Mouse (Mus musculus) adrenal gland, postnatal 4 days (tissue): ENCODE measurements around the gene Med13l. TPM values are rescaled to one million over a fixed set of nuclear protein-coding genes. Genes with fewer than 3 reads are reported as not detected.

Source experiments
- DNase-seq, 2 experiments: peaks; one replicate each; pipeline ENCODE4 v3.0.0; 2021 to 2022; ENCODE audit warnings: low spot score in 2 of 2, mixed read lengths in 2 of 2
- total RNA-seq, 2 experiments: library from RNA; stranded (reverse); gene quantifications; 2 replicates each; pipeline ENCODE4 v1.2.3; 2021

Gene Med13l
- total RNA-seq, 2 experiments from 2014 or later, result 49.9 to 55.3 TPM

DNA sequence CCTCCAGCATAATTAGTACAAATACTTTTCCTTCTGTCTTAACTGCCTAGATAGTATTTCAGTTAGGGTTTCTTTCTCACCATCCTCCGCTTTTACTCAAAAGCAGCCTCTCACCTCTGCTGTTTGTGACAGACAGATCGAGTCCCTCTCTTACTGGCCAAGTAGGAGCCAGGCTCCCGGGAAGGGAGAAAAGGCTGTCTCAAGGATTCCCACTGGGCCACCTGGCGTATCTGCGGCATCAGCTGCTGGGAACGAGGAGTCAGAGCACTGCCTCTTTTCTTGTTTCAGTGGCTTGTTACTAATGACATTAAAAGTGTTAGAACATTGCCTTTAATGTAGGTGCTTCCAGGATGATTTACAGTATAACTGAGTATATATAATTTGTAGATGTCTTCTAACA, 164.9 kb downstream of the Med13l start:
- no peak for DNase-seq

DNA sequence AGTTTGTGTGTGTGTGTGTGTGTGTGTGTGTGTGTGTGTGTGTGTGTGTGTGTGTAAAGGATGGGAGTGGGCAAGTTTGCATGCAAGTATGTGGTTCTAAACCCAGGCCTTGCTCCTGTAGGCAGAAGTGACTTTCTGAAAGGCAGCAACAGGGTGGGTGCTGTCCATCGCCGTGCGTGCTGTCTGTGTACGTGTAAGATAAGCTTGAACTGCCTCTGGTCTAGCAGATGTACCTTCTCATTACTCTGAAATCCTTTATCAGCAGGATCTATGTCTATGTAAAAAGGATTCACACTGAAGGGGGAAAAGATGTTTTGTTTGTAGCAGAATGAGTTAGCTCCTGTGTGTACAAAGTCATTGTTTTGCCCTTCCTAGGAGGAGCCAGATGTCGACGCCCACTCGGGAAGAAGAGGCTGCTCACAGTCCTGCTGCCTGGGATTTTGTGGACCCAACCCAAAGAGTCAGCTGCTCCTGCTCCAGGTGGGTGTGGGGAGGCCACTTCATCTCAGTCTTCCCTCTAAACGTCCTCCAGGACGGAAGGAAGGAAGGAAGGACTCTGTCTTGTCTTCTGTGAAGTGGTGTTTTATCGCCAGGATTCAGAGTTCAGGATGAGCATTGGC, 165.5 kb downstream of the Med13l start:
- DNase-seq, result no peak

DNA sequence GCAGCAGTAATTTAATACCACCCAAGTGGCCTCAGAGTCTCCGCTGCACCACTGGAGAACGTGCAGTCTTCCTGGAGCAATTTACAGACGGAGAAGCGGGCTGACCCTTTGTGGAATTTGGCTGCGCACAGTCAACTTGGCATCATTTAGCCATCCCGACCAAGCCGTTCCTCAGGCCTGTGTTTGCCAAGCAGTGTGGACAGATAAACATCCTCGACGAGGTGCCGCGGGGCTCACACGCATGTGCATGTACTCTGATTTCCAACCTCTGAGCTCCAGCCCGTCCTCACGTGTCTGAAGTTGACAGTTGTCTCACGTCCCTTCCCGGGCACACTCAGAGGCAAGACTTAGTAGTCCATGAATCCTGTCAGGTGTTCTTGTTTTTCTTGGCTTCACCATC, 166.9 kb downstream of the Med13l start:
- no peak for DNase-seq

DNA sequence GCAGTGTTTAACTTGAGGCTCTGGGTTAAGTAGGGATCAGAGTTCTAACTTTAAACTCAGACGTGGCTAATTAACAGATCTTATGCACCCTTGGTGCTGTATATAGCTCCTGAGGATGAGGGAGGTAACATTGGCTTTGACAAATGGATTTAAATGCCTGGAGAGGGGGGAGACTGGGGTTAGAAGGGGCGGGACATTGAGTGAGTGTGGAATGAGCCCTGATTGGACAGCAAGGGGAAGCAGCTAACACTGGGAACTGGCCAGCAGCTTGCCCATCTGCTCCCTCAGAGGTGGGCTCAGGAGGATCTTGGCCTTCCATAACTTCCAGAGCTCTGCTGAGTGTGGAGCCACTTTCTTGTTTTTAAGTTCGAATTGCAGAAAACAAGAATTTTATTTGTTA, 171.7 kb downstream of the Med13l start:
- DNase-seq, result no peak

DNA sequence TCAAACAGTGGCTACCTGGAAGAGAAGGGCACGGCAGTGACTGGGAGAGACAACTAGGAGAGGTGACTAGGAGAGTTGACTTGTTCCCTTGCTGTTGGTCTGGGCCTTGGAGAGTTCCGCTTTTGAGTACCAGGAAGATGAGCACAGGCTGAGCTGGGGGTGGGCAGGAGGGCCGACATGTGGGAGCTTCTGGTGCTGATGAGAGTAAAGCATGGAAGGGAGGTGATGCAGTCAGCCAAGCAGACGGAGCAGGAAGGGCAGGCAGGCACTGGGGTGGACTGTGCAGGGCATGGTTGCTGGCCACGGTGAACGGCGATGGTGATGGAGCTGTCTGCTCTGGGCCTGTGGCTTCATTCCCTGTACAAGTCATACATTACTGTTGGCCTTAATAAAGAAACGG, 172.2 kb downstream of the Med13l start:
- DNase-seq, result no peak

DNA sequence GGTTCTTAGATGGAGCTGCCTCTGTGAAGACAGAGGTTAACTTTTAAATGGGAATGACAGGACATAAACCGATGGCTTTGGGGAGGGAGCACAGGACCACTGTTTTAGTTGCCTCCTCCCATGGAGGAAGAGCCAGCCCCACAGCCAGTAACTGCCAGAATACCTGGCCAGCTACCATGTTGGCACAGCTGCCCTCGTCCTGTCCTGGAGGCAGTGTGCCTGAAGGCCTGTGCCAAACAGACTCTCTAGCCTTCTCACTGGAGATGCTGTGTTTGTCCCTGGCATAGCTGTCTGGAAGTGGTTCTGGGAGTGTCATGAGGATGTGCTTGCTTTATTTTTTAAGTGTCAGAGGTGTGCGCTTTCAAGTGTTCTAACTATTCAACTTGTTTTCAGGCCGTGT, 173.1 kb downstream of the Med13l start:
- DNase-seq, result no peak

DNA sequence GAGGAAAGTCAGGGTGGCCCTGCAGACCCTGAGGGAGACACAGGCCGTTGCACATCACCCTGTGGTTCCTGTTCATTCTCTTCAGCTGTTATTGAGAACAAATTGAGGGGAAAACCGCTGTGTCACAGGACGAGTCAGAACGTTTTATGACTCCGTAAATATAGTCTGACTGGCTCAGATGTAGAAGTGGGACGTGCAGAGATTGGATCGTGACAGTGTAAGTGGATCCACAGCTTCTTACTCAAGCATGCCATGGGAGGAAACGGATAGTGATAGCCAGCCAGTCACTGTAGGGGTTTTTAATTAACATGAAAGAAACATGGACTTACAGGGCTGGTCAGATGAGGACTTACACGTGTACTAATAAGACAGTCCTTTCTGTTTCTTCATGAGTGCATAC, 174.0 kb downstream of the Med13l start:
- DNase-seq, result no peak

DNA sequence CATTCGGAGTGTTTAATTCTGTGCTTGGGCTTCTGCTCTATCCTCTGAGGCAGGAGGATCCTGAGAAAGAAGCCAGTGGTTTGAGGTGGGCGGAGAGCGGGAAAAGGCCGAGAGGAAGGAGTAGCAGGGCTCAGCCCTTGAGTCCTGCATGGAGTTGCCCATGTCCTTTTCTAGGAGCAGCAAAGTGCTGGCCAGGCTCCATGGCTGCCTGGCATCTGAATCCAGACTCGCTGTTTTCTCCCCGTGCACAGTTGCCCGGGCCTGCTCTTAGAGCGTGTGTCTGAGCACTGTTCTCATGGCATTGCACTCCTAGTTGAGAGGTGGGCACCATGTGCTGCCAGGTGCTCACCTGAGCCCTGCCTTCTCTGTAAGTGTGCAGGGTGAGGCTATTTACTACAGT, 175.3 kb downstream of the Med13l start:
- no peak for DNase-seq

DNA sequence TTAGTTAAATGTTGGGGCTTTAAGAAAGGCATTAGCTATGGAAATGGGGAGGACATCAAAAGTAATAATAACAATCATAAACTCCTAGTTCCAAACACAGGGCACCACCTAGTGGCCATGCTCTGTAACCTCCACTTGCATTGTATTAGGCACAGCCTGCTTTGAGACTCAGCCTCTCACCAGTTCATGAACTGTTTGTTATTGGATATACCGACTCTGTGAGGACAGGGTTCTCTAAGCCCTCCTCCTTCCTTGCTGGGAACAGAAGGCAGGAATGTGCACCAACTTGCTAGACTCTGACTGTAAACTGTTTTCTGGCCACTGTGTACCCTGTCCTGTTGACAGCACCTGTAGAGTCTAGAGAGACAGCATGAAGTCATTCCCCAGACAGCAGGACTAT, 177.1 kb downstream of the Med13l start:
- DNase-seq, result no peak

DNA sequence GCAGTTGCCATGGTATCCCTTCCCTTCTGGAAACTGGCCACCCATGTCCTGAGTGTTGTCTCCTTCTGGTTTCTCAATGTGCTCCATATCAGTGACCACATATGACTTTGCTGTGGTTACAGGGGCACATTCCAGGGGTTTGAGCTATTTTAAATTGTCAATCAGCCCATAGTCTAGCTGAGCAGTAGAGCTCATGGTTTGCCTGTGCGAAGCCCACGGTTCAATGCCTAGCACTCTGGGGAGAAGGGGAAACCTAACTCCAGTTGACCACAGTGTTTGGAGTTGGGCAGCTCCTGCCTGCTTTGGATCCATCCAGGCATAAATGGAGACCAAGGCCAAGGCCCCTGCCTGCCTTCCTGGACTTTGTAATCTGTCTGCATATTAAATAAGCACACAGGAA, 182.6 kb downstream of the Med13l start:
- no peak for DNase-seq

DNA sequence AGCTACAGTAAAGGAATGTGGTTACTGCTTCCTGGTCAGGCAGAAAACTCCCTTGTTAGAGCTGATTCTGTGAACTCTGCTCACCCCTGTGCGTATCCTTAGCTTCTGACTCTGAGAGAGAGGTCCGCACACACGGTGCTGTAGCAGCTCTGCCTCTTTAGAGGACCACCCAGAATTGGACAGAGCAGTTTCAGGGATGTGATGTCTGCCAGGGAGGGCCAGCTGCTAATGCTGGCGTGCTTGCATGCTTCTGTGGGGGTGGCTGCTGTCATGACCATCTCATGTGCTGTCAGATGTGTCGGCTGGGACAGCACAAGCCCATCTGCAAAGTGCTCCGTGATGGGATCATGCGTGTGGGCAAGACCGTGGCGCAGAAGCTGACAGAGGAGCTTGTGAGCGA, 186.5 kb downstream of the Med13l start:
- DNase-seq, result no peak

DNA sequence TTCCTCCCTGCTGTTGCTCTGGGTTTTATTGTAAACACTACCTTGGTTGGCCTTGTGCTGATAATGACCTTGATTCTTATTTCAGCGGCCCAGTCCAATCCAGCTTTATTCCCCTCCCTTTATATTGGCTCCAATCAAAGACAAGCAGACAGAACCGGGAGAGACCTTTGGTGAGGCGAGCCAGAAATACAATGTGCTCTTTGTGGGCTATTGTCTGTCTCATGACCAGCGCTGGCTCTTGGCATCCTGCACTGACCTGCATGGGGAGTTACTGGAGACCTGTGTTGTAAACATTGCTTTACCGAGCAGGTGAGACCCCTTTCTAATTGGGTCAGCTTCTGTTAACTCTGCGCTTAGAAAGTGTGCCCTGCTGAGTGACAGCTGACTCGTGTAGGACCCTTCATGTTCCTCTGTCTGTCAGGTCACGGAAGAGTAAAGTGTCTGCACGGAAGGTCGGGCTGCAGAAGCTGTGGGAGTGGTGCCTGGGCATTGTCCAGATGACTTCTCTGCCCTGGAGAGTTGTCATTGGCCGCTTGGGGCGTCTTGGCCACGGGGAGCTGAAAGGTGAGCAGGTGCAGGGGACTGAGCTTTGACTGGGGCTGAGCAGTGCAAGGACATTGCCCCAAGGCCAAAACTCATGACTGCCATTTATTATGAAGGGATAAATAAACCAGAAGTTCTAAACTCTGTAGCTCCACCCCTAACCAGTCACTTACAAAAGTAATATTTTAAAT, 191.1 kb downstream of the Med13l start:
- DNase-seq, result no peak

DNA sequence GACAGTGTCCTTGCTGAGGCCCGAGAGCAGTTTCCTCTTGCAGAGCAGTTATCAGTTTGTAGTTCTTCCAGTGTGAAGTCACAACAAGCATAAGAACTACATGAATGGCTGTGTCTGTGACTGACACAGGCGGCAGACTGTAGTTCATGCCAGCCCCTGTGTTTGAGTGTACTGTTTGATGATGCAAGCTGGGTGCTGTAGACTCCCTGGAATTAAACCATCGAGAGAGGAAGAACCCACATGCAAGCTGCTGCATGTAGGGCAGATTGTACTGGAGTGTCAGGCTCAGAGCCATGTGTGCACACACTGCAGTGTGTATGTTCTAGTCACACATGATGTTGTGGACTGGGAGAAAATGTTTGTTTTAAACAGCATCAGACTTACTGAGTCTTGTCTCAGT, 192.4 kb downstream of the Med13l start:
- DNase-seq, result no peak

DNA sequence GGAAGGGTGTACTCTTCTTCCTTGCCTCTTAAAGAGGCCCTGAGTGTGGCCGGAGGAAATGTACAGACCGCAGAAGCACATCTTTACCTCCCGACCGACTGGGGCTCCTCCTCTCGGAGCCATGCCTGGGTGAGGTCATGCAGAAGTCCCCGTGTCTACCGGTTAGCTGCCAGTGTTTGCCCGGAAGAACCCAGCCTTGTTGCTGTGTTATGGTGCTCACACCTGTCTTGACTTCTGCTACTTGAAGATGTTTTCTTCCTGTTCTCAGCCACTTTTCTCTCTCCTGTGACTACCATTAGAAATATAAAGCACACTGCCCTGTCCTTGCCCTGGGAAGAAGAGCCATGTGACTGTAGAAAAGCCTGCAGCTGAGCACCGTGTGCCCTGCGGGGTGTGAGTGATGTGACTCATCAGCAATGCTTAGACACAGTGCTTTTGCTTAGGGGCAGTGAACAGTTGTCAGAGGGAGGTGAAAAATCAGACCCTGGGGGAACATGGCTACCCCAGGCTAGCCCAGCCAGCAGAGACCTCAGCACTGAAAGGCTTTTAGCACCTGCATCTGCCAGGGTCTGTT, 193.1 kb downstream of the Med13l start:
- DNase-seq, result no peak

DNA sequence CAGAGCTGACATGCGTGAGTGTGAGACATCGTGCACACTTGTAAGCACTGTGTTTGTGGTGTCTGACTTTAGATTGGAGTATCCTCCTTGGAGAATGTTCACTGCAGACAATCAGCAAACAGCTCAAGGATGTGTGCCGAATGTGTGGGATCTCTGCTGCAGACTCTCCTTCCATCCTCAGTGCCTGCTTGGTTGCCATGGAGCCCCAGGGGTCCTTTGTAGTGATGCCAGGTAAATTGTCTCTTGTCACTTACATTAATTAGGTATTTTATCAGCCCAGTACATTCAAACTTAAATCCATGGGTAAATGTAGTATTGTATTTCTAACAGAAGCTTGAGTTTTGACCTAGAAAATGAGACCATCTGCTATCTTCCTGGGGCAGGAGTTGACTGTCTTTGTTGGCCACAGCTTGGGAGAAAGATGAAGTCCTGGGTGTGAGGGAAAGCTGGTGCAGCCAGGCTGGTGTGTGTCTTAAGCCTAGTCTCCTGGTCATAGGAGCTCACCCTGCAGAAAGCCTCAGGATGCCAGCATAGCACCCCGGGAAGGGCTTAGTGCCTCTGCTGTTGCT, 193.8 kb downstream of the Med13l start:
- no peak for DNase-seq

DNA sequence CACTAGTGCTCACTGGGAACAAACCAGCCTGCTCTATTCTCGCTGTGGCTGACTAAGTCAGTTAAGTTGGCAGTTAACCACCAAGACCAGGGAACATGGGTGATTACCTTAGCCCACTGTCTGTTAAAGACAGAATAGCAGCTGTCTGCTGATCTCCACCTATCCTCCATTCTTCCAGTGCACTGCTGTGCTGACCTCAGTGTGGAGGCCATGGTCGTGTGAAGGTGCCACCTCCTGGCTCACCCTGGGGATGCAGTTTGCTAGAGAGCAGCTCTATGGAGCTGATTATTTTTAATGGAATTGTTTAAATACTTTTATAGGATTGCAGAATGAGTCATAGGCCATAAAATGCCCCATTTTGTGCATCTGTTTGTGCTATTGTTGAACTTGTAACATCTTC, 195.6 kb downstream of the Med13l start:
- DNase-seq, result no peak

DNA sequence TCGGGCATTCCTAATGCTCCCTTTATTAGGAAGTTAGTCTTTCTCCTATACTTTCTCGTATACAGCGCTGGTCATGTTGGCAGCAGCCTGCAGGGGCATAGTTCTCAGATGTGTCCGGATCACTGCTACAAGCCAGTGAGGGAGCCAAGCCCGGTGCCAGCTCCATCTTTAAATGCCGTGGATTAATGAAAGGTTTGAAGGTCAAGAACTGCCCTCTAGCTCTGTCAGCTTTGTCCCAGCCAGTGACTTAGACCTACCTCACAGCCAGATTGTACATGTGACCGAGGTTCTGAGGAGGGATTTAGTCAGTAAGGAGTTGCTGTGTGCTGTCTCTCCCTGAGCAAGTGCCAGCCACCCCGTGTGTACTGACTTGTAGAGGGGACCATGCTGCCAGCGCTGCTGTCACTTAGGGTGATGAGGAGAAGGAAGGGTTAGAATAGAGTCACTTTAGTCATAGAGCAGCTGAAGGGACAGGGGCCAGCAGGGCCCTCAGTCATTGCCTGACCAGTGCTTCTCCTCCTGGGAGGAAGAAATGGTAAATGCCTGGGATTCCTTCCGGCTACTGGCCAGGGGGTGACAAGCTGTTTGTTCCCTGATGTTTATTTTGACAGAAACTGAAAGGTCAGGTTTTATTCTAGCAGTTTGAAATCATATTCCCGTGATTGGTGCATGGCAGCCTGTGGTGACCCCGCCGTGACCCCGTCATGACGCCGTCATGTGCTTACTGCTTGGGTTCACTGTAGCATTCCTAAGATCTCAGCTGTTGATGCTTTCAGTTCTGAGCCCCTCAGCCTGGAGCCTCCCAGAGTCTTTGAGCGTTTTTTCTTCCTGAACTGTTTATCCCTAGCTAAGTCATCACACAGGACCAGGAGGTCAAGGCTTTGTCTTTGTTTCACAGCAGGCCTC, 197.2 kb downstream of the Med13l start:
- no peak for DNase-seq

DNA sequence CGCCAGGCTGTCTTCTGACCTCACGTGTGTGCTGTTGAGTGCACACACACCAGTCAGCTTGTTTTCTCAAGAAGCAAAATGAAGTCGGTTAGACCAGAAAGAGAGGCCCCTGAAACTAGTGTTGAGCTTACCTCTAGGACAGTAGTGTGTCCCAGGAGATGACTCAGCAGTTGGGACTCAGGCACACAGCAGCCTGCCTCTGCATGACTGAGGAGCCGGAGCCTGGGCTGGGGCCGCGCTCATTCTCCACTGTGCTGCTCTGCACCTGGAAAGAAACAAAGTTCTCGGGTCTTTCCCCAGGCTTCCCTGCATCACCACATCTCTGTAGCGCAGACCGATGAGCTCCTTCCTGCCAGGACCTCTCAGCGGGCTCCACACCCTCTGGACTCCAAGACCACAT, 200.5 kb downstream of the Med13l start:
- DNase-seq, result no peak

DNA sequence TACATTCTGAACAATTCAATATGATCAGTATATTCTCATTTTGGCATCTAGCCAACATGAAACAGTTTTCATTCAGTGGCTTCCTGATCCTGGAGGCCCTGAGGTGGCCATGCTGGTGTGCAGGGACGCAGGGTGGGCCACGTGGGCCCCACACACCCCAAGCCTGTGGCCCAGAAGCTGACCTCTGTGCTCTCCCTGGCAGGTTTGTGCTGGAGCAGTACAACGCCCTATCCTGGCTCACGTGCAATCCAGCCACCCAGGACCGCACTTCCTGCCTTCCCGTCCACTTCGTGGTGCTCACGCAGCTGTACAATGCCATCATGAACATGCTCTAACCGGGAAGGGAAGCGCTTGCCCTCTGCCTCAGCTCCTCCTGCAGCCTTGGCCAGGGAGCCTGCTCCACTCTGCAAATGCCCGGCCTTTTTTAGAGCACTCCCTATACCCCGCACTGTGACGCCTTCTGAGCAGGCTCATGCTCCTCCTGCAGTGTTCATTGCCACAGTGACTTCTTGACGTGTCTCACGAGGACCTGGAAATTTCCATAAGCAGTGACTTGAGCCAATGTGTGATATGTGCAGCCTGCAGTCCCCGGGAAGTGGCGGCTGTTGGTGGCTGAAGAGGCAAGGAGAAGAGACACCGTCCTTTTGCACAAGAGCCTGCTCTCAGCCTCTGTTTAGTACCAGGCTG, 202.2 kb downstream of the Med13l start:
- DNase-seq, result no peak

DNA sequence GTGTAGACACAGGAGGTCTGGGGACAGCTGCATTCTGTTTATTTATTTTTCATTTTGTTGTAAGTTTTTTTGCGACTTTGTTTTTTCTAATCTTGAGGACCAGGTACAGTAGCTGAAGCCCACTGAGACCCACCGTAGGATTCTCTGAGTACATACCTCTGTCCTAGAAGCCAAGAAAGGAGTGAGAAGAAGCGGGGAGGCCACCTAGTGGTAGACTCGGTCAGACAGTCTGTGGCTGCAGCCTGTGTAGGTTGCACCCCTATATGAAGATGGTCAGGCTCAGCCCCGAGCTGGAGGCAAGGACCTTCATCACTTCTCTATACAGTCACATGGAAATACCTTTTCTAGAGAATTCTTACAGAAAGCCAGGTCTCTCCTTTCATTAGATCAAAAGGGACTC, 202.9 kb downstream of the Med13l start:
- DNase-seq, result no peak

DNA sequence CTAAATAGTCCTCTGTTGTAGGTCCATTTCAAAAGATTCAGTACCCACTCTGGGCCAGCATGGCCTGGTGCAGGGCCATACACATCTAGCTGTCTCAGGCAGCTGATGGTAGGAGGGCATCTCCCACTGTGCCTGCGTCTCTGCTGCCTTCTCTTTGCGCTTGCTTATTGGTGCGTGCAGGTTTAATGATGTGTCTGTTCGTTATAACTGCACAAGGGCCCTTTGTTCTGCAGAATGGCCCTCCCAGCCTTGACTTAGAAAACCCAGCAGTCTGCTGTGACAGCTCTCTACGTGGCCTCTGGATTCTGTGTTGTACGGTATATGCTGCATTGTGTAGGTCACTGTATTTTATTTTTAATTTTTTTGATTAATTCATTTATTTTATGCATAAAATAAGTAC, 208.7 kb downstream of the Med13l start:
- no peak for DNase-seq
